Mouse (Mus musculus) liver, embryonic 14.5 days (tissue): ENCODE results near the gene Phactr1. TPM values are rescaled to one million over a fixed set of nuclear protein-coding genes. Genes with fewer than 3 reads are reported as not detected.

Experiments used
- ATAC-seq: fragments of 200-750 bp; cut with Nextera tagmentation; 2 replicates; pipeline ENCODE4 v1.8.0; 2017; ENCODE audit warnings: moderate number of reproducible peaks, mild to moderate bottlenecking, moderate library complexity; ENCODE audit not compliant: insufficient read depth
- DNase-seq, 3 experiments: peaks; one replicate each; pipeline ENCODE4 v3.0.0-alpha.2; 2012 to 2013; ENCODE audit warnings: low read depth in 3 of 3, low spot score in 3 of 3
- H3K27ac ChIP-seq: fragments of 300-500 bp; sonication (generic); 2 replicates; pipeline ENCODE4 v1.5.1; 2014; ENCODE audit warnings: moderate library complexity, mild to moderate bottlenecking, control low read depth, inconsistent platforms
- H3K27me3 ChIP-seq: fragments of 300-500 bp; sonication (generic); 2 replicates; pipeline ENCODE4 v1.6.1; 2014; ENCODE audit warnings: mild to moderate bottlenecking, low read length, moderate library complexity; ENCODE audit not compliant: control insufficient read depth, insufficient read depth
- H3K36me3 ChIP-seq: fragments of 300-500 bp; sonication (generic); replicated peaks from 2 replicates; pipeline ENCODE4 v1.6.1; 2014; ENCODE audit warnings: low read depth; ENCODE audit not compliant: control insufficient read depth, insufficient read depth
- H3K4me1 ChIP-seq, 2 experiments: fragments of 200-500 bp in 1 of 2; fragments of 300-500 bp in 1 of 2; sonication (generic) in 1 of 2; replicated peaks; 2 replicates each; pipeline ENCODE4 v1.6.1; 2012 to 2014; ENCODE audit warnings: antibody characterized with exemption in 1 of 2, inconsistent platforms in 1 of 2, low read length in 1 of 2; ENCODE audit not compliant: control insufficient read depth in 2 of 2, insufficient read depth in 2 of 2
- H3K4me2 ChIP-seq: fragments of 300-500 bp; sonication (generic); 2 replicates; pipeline ENCODE4 v1.6.1; 2014; ENCODE audit warnings: low read depth, mild to moderate bottlenecking, control low read depth, moderate library complexity
- H3K4me3 ChIP-seq, 2 experiments: fragments of 200-500 bp in 1 of 2; fragments of 300-500 bp in 1 of 2; sonication (generic) in 1 of 2; 2 replicates each; pipeline ENCODE4 v1.5.1; 2012 to 2014; ENCODE audit warnings: low read depth in 2 of 2, low read length in 2 of 2, mild to moderate bottlenecking in 2 of 2, control low read depth in 1 of 2, inconsistent platforms in 1 of 2, moderate library complexity in 1 of 2; ENCODE audit not compliant: insufficient read depth in 1 of 2
- H3K9ac ChIP-seq: fragments of 300-500 bp; sonication (generic); replicated peaks from 2 replicates; pipeline ENCODE4 v1.6.1; 2014; ENCODE audit warnings: mild to moderate bottlenecking, control low read depth, moderate library complexity
- H3K9me3 ChIP-seq: fragments of 300-500 bp; sonication (generic); 2 replicates; pipeline ENCODE4 v1.6.1; 2016; ENCODE audit warnings: low read length, mixed read lengths; ENCODE audit not compliant: control insufficient read depth
- CTCF ChIP-seq: IDR thresholded peaks from 2 replicates; pipeline ENCODE4 v1.5.1; 2016; ENCODE audit warnings: antibody characterized with exemption, low read depth, control low read depth
- EP300 ChIP-seq: IDR thresholded peaks from 2 replicates; pipeline ENCODE4 v1.6.1; 2016; ENCODE audit warnings: antibody characterized with exemption, low read depth
- WGBS: fragments of 180-500 bp; shearing (Covaris S2); extraction: QIAGEN DNeasy Blood & Tissue Kit; methylation state at CpG from one replicate; pipeline ENCODE4 v1.1.7; 2014; ENCODE audit not compliant: insufficient replicate concordance; 5-methylcytosine and 5-hydroxymethylcytosine counted together
- polyA plus RNA-seq, 2 experiments: library from polyadenylated mRNA; depleted of rRNA in 1 of 2; stranded (reverse) in 1 of 2; unstranded in 1 of 2; fragments of >200 nt; fragmentation: Nextera tagmentation in 1 of 2; extraction: Ambion mirVana in 1 of 2; gene quantifications; 2 replicates each; pipeline versions ENCODE4 v1.2.1 to v1.2.3; 2012 to 2014

Gene Phactr1
- polyA plus RNA-seq, 2 experiments: 0.15 to 0.21 TPM

DNA sequence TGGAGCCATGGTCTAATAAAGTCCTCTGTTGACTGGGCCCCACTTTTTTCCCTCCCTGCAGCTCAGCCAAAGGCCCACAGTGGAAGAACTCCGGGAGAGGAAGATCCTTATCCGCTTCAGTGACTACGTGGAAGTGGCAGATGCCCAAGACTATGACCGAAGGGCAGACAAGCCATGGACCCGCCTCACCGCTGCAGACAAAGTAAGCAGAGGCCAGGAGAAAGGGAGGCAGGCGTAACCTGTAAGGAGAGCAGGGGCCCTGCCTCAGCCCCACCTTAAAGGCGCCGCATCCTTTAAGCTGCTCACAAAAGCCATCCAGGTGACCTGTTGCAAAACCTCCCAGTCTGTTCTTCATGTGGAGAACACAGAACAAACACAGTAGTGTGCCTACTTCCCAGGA, 452.4 kb downstream of the Phactr1 start:
- no peaks in the 10 kb centered on the region for H3K9me3 ChIP-seq
- H3K27me3 ChIP-seq: no peaks in the 10 kb centered on the region
- WGBS: 60% methylated on average over 9 of the region's 9 CpGs
- H3K4me2 ChIP-seq: no peak overlapping the region
- DNase-seq: no peak
- H3K27ac ChIP-seq: no peak overlapping the region
- H3K4me3 ChIP-seq: no peak overlapping the region
- no peak for TF ChIP-seq EP300
- no peak for TF ChIP-seq CTCF
- H3K36me3 ChIP-seq: no peaks in the 10 kb centered on the region
- no peak overlapping the region for H3K9ac ChIP-seq
- ATAC-seq: no peak
- H3K4me1 ChIP-seq: no peaks in the 10 kb centered on the region

DNA sequence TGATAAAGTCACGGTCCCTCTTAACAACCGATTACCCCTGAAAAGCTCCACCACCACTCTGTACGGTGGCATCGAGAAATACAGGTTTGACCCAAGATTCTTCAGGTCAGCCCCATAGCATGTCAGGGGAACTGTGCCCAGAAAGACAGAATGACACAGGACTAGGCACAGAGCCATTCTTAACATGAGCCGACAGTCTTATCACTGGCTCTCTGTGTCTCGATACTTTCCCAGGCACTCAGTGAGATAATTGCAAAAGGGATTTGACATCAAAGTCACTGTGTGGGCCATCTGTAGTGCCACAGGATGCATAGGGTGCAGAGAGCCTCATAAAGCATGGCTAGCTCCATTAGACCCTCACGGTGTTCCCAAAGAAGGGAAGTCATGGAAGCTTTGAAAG, 453.0 kb downstream of the Phactr1 start:
- H3K36me3 ChIP-seq: no peaks in the 10 kb centered on the region
- no peak overlapping the region for H3K4me3 ChIP-seq
- TF ChIP-seq CTCF (no peak), EP300 (no peak)
- H3K9me3 ChIP-seq: no peaks in the 10 kb centered on the region
- H3K27me3 ChIP-seq: no peaks in the 10 kb centered on the region
- no peak overlapping the region for H3K27ac ChIP-seq
- H3K9ac ChIP-seq: no peak overlapping the region
- H3K4me2 ChIP-seq: no peak overlapping the region
- H3K4me1 ChIP-seq: no peaks in the 10 kb centered on the region
- WGBS: 57% methylated on average over 7 of the region's 7 CpGs
- ATAC-seq (no peak), DNase-seq (no peak)

DNA sequence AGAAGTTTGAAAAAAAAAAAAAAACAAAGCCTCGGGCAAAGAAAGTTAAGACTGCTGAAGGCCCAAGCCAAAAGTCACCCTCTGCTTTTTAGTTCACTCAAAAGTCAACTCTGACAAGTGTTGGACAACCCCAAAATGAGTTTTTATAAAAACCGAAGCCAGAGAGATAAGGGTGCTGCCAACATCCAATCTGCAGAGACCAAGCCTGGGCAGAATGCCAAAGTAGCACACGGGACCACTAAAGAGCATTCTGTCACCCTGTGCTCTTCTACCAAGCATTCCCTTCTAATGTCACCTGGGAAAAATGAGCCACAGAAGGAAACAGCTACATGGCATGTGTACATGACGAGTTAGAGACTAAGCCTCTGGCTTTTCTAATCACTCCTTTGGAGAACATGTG, 454.0 kb downstream of the Phactr1 start:
- H3K27ac ChIP-seq: no peak overlapping the region
- H3K27me3 ChIP-seq: no peaks in the 10 kb centered on the region
- TF ChIP-seq CTCF: no peak
- TF ChIP-seq EP300: no peak
- H3K9ac ChIP-seq: no peak overlapping the region
- no peak overlapping the region for H3K4me2 ChIP-seq
- H3K36me3 ChIP-seq: no peaks in the 10 kb centered on the region
- DNase-seq: no peak
- H3K4me1 ChIP-seq: no peaks in the 10 kb centered on the region
- no peak overlapping the region for H3K4me3 ChIP-seq
- no peaks in the 10 kb centered on the region for H3K9me3 ChIP-seq
- no peak for ATAC-seq
- 43% methylated on average over 4 of the region's 4 CpGs for WGBS

DNA sequence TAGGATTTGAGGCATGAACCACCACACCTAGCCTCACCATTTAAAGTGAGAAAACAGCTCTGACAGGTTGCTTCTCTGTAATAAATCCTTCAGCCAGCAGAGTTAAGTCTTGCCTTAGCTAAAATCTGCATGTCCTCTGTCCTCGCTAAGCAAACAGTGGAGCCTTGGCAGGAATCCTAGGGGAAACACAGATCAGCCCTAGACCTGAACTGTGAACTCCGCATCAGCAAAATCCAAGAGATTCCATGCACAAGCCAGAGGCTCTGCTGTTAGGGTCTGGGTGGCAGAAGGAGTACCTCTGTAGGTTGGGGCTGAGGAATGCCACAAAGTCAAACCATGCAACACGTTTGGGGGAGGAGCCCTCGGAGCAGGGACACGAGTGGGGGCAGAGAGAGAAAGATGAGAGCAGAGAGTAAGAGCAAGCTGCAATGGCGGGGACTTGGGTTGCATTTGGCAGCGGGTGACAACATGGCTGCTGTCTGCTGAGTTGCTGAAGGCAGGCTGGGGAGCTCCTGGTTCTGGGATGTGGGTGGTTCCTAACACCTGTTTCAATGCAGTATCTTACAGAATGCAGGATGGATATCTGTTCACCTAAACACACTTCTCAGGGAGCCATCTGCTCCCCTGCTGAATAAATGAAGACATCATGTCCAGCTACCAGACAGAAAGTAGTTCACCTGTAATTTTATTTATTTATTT, 464.4 kb downstream of the Phactr1 start:
- ATAC-seq (no peak), DNase-seq (no peak)
- Histone ChIP-seq H3K36me3 (no peaks in the 10 kb centered on the region), H3K27ac (no peak overlapping the region), H3K4me2 (no peak overlapping the region), H3K4me3 (no peak overlapping the region), H3K9ac (no peak overlapping the region), H3K9me3 (no peaks in the 10 kb centered on the region), H3K27me3 (no peaks in the 10 kb centered on the region), H3K4me1 (no peaks in the 10 kb centered on the region)
- 59% methylated on average over 7 of the region's 7 CpGs for WGBS
- TF ChIP-seq CTCF: no peak
- TF ChIP-seq EP300: no peak

DNA sequence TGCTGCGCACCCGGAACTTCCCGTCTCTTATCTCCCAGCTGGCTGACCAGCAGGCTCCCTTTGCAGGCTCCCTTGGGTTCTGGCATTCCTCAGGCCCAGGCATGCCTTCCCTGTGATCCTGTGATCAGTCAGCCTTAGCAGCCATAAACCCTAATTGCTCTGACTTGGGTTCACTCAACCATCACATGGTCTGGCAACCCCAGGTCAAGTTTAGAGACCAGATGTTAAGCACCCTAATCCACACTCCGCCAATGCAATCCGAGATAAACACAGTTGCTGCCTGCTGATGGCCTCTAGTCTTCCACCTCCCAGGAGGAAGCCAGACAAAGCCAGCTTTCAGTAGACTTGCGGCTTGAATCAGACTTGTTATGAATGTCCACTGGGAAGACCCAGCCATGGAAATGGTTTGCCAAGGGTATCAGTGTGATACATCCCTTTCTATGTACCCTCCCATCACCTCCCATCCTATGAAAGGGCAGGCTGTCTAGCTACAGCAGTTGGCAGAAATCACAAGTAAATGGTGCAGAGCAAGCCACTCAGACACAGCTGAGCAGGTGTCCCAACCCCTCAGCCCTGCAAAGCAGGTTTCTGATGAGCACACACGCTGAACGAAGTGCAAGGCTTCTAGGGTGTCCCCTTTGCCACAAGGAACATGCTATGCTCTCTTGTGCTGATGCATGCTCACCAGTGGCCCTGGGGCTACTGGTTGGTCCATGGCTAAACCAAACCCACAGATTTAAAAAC, 466.3 kb downstream of the Phactr1 start:
- Histone ChIP-seq H3K4me1 (no peaks in the 10 kb centered on the region), H3K27ac (no peak overlapping the region), H3K4me2 (no peak overlapping the region), H3K9ac (no peak overlapping the region), H3K9me3 (no peaks in the 10 kb centered on the region), H3K27me3 (no peaks in the 10 kb centered on the region), H3K4me3 (no peak overlapping the region), H3K36me3 (no peaks in the 10 kb centered on the region)
- WGBS: 58% methylated on average over 8 of the region's 8 CpGs
- TF ChIP-seq CTCF (no peak), EP300 (no peak)
- DNase-seq (no peak), ATAC-seq (no peak)
